Mouse (Mus musculus): ENCODE data around the gene Pigw.
A peak's percentile ranks its signal among the peaks of the same experiment; 100 is the strongest.

The Pigw gene

DNA sequence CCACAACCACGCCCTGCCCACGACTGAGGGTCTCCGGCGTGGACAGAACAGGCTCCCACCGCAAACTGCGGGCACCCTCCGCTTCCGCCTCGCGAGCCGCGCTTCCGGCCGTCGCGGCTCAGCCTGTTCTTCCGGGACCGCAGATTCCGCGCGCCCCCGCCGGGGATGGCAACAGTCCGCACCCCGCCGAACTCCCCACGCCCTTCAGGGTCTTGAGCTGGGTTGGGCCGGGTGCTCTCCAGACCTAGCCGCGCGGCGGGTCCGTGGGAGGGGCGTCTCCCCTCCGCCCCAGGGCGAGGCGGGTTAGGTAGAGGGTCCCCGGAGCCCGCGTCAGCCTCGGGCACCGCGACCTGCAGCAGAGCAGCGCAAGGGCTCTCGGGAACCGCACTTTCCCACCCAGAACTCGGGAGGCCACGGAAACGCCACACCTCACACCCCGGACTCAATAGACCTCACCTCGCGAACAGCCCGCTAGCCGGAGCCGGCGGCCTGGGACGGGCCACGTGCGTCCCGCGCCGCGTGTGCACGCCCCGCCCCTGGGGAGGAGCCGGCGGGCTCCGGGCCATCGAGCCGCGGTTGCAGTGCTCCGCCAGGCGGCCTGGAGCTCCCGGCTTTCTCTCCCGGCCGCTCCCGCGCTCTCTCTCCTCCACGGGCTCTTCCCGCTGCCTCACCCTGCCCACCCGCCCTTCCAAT, at the start of gene Pigw, which contains the start of gene Myo19:
Pigw (minus strand) TSS at position 514 of the 693 bp plus-strand sequence.
Myo19 (plus strand) TSS at position 377 of the 693 bp plus-strand sequence.
- DNase-seq: peak; percentile 82

DNA sequence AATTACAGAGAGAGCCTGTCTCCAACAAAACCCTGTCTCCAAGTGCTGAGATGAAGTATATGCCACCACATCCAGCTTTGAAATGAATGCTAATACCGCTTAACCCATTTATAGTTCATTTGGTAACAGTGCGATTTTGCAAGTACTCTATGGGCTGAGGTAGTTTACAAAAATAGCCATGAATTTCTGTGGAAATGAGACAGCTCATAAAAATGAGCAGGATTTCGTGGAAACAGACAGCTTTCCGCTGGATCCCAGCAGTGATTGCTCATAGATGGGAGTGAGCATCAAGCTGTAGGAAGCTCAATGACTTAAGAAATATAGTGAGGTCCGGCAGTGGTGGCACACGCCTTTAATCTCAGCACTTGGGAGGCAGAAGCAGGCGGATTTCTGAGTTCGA, 40.9 kb upstream of the Pigw start:
- no peak for DNase-seq

DNA sequence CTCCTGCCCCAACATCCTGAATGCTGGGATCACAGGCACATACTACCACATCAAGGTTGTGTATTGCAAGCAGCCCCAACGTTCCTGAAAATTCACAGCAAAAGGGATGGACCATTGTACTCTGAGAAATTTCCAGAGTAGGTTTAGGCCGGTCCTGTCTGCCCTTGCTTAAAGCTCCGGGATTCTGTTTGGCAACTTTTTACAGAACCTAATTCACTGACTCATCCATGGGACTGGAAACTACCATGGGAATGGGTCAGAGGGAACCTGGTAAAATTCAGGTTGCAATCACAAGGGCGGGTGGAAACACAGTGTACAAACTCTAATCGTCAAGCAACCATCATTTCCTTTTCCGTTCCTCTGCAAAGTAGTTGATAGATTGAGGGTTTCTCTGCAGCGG, 39.9 kb upstream of the Pigw start:
- DNase-seq: no peak

DNA sequence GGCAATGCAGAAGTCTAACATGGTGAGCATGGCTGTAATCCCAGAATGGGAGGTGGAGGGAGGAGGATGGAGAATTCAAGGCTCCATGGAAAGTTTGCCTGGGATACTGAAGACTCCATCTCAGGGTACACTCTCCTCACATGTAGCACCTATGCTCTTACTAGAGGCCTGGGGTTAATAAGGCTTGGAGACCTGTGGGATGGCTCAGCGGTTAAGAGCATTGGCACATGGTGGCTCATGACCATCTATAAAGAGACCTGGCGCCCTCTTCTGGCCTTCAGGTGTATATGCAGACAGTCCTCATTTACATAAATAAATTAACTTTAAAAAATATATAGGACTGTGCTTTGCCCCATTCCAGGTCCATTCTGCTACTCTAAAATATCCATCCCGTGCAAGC, 39.2 kb upstream of the Pigw start:
- DNase-seq: peak; percentile 43

DNA sequence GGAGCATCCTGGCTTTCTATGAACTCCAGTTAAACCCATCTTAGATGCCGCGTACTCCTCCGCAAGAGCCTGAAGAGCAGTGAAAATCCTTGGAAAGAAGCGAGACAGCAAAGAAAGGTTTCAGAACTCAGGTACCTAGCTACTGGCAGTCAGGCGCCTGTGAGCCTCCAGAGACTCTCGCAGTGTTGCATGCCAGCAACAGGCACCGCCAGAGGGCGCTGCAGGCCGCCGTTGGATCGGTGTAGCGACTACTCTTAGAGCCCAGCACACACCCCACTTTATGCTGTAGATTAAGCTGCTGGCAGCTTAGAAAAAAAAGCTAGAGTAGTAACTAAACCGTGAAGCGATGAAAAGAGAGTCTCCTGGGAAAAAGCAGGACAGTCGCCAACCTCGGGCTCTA, 38.3 kb upstream of the Pigw start:
- DNase-seq: peak; percentile 76

DNA sequence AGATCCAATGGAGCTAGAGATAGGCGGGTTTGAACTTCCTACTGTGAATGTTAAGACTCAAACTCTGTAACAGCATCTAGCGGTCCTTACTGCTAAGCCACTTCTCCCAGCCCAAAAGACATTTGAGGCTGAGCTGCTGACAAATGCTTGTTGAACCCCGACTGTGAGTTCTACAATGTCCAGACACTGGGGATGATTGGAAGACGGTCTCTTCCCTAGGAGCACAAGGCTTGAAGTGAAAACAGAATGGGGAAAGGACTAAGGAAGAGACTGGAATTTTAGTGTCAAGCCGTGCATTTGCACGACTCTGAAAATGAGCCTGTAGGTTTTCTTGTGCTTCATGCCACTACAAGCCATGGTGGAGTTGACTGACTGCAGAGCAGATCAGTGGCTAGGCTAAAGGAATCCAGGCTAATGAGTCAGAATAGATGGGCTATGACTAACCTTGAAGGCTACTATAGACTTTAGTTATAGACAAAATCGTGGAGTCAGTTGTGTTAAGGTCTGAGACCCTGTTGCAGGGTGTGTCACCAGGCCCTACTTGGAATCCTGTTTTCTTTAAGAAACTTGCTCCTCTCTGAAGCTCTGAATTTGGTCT, 36.7 kb upstream of the Pigw start:
- no peak for DNase-seq

DNA sequence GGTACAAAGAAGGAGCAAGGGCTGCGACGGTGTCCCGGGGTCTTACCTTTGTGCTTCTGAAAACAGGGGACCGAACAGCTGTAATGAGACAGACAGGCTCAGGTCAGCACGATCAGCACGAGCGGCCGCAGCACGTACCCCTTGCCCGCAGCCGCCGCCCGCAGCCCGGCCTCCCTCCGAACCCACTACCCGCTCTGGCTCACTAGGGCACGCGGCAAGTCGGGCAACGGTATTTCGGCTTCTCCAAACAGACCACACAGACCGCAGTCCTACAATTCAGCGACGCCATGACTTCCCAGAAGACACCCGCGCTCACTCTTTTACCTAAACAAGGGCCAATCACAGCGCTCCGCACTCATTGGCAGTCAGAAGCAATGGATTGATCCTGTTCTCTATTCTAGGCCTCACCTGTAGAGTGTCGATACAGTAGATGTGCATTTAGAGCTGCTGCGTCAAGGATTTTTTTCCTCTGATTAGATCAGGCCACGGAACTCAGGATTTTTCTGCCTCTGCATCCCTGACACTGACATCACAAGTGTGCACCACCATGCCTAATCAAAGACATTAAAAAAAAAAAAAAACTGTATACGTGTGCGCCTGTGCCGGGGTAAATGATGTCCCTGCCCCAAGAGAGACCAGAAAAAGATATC, 36.1 kb upstream of the Pigw start, which contains the start of gene Znhit3:
Znhit3 (minus strand) TSS at position 314 of the 650 bp plus-strand sequence.
- peak; percentile 81 for DNase-seq

DNA sequence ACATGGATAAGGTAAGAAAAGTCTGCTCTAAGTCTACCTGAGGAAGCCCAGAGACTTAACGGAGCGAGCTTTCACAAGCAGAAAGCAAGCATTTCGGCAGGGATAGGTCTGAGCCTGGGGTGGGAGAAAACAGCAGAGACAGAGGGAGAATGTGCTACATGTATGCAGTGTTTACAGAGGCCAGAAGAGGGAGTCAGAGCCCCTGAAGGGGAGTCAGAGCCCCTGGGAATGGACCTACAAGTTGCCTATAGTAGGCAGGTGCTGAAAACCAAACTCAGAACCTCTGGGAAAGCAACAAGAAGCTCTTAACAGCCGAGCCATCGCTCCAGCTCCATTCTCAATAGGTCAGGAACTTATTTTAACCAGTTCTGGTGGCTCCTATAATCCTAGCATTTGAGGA, 34.6 kb upstream of the Pigw start:
- DNase-seq: no peak

DNA sequence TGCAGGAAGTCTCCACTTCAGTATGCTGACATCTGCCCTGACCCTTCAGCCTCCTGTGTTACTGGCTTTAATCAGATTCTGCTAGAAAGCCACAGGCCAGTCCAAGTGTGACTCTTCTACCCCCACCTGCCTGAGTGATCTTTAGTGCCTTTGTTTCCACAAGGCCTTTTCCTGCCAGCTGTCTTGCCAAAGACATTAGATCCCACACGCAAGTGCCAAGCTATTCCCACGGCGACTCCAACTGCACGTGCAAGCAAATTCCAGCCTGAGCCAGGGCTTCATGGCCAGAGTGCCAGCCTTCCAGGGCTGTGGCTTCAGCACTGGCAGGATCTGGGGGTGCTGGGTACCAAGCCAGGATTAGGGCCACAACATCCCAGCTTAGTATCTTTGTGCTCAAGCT, 30.3 kb upstream of the Pigw start:
- DNase-seq: no peak

DNA sequence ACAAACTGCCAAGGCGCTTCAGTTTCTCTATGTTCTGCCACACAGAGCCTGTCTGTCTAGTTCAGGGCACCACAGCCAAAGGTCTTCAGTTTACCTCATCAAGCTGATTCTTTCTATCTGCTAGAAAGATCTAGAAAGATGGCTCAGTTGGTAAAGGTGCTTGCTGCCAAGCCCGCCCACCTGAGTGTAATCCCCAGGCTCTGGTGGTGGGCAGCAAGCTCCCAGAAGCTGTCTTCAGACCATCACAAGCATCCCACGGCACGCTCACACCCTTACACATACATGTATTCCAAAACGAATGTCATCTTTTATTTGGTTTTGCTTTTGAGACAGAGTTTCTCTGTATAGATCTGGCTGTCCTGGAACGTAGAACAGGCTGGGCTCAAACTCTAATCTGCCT, 28.4 kb upstream of the Pigw start:
- no peak for DNase-seq

DNA sequence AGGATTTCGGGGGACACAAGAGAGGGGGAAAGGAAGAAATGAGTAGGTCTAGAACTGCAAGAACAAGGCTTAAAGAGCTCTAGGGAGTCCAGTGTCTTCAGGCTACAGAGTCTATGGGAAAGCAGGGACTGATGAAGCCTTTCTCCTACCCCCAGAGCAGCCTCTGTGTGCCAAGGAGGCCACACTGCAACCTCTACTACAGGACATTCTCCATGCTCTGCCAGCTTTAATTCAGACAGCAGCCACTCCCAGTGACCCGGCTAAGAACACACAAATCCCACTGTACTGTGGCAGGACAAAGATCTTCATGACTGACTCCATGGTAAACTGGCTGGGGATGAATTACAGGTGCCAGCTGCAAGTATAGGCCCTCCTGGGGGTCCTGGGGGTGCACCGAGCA, 27.0 kb upstream of the Pigw start:
- no peak for DNase-seq

DNA sequence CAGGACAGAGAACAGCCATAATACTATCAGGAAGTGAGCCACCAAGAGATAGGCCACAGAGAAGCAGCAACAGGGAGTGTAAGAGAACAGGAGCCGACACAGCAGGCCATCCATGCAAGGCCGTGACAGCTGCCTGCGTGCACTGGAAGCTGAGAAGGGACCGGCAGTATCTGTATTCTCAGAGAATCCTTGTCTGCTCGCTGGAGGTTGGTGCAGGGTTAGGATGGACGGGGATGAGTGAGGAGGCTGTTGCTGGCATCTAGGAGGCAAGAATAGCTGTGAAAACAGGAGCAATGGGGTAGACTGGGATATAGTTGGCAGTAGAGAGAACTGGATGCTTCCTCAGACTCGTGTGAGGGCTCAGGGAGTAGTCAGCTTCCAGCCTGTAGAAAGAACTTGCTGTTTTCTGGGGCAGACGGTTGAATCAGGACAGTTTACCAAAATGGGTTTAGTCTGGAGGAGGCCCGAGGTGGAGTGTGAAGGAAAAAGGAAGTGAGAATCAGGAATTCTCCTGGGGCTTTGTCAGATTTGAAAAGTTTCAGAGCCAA, 24.6 kb upstream of the Pigw start:
- DNase-seq: no peak

DNA sequence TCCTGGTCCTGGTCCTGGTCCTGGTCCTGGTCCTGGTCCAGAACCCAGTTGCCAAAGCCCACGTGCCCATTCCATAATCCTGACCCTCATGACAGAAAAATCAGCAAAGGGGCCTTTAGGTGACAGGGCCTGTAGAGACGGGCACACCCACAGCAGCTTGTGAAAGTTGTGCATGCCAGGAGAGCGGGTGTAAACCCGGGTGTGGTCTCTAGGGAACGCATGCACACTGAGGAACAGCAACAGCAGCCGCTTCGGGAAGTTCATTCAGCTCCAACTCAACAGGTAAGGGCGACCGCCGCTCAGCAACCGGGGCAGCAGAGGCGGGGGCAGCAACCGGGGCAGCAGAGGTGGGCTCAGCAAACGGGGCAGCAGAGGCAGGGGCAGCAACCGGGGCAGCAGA, 13.0 kb upstream of the Pigw start:
- no peak for DNase-seq

DNA sequence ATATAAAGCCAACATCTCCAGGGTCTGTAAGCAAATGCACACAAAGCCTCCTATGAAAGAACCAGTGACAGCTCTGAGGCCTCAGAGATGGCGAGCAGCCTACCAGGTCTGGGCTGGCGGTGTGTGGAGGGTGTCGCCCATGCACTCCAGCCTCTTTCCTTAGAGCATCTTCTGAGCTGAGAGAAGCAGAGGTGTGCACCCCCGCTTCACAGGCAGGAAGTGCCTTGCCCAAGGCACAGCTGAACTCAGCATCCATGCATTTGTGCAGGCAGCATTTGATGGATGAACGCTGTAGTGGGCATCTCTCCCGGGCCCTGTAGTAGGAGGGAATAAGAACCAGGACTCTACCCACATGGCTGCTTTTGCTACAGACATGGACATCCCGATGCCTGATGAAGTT, 11.6 kb upstream of the Pigw start:
- no peak for DNase-seq

DNA sequence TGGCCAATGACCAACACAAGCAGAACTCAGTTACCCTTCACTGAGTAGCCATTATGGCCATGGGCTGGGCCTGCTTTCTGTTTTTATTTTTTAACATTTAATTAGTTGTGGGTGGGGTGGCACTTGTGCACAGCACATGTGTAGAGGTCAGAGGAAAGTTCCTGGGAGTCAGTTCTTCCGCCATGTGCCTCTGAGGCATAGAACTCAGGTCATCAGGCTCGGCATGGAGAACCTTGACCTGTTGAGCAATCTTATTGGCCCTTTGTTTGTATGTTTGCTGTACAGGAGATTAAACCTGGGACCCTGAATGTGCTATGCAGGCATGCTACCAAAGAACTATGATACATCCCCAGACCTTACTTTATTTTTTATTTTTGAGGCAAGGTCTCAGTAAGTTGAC, 9.4 kb upstream of the Pigw start:
- no peak for DNase-seq

DNA sequence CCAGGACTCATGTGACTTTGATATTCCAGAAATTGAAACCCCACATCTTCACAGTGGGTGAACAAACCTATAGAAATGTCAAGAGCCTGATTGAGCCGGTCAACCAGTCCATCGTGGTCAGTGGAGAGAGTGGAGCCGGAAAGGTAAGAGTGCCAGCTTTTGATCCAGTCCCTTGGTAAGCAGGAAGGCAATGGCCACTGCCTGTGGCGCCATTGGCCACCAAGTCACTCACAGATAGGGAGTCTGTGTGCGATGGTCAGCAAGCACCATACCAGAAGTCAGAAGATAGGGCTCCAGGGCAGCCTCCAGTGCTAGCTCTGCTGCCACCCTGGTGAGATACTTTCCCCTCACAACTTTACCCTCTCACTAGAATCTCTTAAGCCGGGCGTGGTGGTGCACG, 7.9 kb upstream of the Pigw start:
- no peak for DNase-seq

DNA sequence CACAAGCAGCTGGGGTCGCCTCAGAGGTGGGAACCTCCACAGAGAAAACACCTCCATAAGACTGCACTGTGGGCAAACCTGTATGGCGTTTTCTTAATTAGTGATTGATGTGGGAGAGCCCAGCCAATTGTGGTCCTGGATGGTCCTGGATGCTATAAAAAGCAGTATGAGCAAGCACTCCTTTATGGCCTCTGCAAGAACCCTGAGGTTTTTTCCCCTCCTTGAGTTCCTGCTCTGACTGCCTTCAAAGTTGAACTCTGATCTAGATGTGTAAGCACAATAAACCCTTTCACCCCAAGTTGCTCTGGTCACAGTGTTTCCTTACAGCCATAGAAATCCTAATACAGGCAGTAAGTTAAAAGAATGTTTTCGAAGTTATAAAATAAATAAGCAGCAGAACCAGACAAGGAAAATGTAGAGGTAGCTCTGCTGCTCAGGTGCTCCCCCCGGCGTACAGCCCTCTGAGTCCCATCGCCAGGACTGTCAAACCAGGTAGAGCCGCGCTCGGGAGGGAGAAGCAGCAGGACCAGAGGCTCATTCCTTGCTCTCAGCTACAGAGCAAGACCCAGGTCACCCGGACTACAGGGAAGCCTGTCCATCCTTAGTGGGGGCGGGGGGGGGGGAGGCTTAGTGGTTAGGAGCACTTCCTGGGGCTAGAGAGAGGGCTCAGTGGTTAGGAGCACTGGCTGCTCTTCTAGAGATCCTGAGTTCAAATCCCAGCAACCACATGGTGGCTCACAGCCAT, 6.9 kb upstream of the Pigw start:
- DNase-seq: no peak

DNA sequence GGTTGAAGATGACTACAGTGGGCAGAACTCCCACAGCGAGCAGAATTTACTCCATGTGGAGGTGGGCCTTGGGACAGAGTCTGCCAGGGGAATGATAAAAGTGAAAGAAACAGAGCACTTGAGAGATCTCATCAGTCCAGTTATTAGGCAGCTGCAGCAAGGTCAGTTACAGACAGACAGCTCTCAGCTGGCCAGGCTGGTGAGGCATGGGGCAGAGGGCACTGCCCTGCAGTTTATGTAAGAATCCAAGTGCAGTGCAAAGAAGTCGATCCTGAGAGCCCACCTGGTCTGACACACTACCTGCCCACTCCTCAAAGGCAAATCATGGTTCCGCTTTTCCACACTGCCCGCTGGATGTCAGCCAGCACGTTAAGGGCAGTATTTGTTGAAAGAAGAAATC, 6.2 kb upstream of the Pigw start:
- no peak for DNase-seq

DNA sequence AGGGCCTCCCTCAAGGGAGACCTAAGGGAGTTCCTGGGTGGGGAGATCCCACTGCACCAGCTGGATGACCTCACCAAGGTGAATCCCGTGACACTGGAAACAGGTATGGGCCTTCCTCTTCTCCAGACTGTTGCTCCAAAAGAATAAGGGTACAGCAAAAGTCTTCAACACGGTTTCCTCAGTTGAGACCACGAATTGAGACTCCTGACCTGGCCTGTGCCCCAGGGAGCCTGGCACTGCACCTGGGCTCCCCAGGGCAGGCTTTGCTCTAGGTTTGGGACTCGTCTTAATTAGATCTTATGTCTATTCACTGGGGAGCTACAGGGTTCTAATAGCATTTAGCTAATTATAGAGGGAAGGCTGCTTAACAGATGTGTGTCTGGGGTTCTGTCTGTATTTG, 5.2 kb upstream of the Pigw start:
- no peak for DNase-seq

DNA sequence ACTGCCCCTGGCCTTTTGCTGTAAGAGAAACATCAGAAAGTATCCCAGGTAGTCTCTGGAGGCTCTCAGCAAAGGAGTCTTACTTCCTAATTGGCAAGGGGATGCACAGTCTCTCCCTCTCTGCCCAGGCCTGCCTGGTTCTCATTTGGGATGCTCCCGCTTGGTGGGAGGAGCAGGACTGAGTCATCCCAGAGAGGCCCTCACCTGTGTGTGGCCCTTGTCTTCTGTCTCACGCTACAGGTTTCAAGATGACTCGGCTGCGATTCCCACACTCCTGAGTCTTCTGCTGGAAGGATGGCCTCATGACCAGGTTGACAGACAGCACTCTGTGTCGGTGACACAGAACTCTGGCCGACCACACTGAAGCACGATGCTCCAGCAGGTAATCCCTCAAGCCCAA, 2.3 kb upstream of the Pigw start:
- DNase-seq: no peak

DNA sequence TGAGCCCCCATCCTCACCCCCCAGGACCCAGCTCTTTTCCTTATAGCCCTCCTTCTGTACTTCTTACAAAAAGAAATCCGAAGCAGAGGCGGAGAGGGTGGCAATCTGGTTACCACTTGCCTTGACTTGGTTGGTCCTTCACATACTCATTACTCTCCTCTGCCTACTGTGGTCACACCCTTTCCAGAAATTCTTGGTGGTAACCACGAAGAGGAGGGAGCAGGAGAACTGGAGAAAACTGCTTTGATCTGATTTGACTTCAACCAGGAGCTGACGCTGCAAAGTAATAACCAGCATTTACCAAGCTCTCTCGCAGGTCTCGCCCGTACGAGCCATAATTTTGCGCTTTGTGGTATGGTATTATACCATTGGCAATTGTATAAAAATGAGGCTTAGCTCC, 886 bp upstream of the Pigw start:
- DNase-seq: no peak

DNA sequence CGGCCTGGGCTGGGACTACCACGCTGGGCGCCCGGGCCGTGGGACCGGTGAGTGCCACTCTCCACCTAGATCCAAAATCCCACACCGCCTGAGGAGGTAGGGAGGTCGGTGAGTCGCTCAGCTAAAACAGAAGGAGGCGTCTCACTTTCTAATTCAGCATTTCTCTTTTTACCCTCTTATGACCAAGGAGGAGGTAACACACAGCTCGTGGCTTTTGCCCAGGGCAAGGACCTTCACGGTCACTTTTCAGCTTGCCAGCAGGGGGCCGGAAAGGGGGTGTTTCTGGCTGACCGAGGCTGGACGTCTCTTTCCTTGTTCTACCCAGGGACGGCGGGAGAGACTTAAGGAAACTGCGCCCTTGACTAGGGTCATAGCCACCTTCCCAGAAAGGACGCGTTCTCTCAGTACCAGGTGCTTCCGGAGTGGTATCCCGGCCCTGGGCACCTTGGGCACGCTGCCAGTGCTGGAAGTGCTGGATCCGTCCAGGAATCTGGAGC, 428 bp upstream of the Pigw start:
- no peak for DNase-seq
